Mouse (Mus musculus) urinary bladder, postnatal 25 days (tissue): Measurements from ENCODE around the gene Pld3.

ENCODE experiments used
- DNase-seq: peaks from one replicate; pipeline ENCODE4 v3.0.0; 2022; ENCODE audit warnings: low spot score

Gene Pld3

DNA sequence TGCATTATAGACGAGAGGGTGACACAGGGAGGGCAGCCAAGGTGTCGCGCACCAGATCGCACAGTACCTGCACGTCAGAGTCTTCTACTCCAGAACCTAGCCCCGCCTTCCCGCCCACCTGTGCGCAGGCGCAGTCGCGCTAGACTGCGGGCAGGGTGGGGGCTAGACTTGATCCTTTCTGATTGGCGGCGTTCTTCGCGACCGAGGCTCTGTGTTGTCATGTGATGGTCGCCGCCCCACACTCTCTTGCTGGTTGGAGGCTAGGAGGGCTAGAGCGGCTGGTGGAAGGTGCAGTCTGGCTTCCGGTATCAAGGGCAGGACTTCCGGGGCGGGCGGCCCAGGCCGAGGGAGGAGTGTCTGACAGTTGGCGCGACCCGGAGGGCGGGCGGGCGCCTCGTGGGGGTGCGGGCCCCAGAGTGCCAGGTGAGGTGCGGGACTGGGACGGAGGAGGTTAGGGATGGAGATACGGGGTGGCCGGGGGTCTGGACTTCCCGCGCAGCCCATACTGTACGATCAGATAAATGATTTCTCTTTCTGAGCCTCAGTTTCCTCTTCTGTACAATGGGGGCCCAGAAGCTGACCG lies at the start of gene Pld3, which contains the start of gene 2310022A10Rik:
TSS of gene Pld3 (minus strand) at position 288 of the 583 bp plus-strand sequence.
TSS of gene 2310022A10Rik (plus strand) at position 303 of the 583 bp plus-strand sequence.
- peak; percentile 89 for DNase-seq

DNA sequence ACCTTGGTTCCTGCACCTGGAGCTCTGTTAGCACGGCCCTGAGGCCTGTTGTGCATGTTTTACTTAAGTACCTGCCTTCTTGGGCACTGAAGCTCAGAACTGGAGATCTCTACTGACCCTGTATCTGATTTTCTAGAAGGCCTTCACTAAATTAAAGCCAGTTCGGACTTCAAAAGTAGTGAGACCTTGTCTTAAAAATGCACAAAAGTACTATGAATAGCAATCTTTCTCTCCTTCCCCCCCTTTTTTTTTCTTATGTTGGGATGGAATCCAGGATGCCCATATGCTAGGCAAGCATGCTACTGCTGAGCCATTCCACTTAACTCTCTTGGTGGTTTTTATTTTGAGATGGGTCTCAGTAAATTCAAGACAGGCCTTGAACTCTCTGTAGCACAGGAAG lies 49.1 kb upstream of the Pld3 start:
- no peak for DNase-seq

DNA sequence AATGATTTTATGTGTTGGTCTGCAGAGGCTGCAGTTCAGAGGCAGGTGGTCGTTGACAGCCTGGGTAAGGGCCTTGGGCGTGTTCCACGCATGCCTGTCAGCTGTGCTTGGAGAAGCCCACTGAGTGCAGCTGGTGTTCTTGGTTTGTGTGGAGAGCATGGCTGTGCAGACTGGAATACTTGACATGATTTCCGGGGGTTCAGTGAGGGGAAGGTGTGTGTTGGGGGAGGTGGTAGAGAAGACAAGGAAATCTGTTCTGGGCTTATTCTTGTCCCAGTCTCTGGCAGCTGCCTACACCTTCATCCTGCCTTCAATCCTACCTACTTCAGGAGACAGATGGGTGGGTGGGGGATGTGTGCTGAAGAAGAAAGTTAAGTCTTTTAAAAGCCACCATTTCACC lies 48.6 kb upstream of the Pld3 start:
- no peak for DNase-seq

DNA sequence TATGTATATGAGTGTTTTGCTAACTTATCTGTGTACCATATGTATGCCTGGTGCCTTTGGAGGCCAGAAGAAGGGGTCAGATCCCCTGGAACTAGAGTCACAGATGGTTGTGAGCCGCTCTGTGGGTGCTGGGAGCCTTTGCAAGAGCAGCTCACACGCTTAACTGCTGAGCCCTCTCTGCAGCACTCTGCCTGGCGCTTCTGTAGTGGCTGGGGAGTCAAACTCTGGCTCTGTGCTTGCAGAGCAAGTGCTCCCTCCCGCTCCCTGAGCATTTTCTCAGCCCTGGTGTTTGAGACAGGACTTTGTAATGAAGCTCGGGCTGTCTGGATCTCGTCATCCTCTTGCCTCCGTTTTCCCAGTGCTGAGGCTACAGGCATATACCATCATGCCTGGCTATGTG lies 45.0 kb upstream of the Pld3 start:
- no peak for DNase-seq

DNA sequence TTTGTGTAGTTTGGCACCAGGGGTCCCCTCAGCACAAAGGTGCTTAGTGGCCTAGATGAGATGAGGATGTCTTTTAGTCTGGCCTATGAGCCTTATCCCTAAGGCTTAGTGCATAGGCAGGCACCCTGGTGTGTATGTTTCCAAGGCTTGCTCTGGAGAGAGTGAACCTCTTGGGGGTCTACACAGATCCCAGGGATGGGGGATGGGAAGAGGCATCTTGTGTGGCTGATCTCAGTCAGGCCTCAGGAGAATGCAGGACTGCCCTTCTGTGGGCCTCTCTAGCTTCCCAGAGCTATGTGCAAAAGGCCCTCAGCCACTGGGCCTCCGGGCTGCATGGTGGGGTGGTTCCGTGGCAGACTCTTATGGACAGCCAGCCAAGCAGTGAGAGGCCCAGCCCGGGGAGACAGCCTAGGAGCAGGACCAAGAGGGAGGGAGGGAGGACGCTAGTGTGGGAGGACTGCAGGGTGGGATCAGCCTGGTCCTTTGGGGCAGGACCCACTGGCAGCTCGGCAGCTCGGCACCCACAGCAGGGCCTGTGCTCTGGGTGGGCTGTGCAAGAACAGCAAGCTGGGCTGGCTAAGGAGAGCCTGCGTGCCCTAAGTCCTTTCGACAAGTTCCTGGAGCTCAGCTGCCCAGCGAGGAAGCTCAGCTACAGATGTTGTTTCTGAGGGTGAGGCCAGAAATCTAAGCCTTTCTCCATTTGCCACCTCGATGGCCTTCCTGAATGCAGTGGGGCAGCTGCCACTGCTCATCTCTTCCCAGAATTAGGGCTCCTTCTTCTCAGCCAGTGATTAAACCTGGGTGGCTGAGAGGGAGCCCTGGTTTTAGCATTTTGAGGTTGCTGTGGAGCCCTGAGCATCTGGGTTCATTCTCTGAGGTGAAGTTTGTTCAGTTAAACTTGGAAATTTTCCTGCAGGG lies 43.8 kb upstream of the Pld3 start:
- DNase-seq: peak; percentile 40

- no peak for DNase-seq
These were observed 40.1 kb upstream of the Pld3 start for GRCm38 (mm10) chr7:27592934-27593645.

GRCm38 (mm10) chr7:27592217-27592929 lies 39.4 kb upstream of the Pld3 start:
- no peak for DNase-seq

GRCm38 (mm10) chr7:27591266-27592216 lies 38.5 kb upstream of the Pld3 start, which contains the start of gene Akt2:
TSS of gene Akt2 (plus strand) at chr7:27591552.
- DNase-seq: peak; percentile 76

GRCm38 (mm10) chr7:27590566-27591213 lies 37.7 kb upstream of the Pld3 start:
- no peak for DNase-seq

DNA sequence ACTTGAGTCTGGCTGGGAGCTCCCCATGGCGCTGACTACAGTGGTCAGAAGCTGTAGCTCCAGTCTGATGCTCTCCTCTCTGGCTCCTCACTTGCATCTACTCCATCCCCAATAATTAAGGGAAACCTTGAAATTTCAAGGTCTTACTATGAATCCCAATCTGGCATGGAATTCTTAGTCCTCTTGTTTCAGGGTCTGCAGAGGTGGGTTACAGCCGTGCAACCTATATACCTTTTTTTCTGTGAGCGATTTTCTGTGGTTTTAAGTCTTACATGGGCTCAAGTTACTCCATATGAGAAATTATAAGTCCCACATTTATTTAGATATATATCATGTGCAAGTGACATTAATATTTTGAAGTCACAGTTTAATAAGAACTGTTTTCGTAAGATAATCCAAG lies 37.1 kb upstream of the Pld3 start:
- no peak for DNase-seq

GRCm38 (mm10) chr7:27587741-27588140 lies 34.7 kb upstream of the Pld3 start:
- DNase-seq: no peak

- DNase-seq: no peak
These were observed 33.8 kb upstream of the Pld3 start for GRCm38 (mm10) chr7:27586861-27587260.

DNA sequence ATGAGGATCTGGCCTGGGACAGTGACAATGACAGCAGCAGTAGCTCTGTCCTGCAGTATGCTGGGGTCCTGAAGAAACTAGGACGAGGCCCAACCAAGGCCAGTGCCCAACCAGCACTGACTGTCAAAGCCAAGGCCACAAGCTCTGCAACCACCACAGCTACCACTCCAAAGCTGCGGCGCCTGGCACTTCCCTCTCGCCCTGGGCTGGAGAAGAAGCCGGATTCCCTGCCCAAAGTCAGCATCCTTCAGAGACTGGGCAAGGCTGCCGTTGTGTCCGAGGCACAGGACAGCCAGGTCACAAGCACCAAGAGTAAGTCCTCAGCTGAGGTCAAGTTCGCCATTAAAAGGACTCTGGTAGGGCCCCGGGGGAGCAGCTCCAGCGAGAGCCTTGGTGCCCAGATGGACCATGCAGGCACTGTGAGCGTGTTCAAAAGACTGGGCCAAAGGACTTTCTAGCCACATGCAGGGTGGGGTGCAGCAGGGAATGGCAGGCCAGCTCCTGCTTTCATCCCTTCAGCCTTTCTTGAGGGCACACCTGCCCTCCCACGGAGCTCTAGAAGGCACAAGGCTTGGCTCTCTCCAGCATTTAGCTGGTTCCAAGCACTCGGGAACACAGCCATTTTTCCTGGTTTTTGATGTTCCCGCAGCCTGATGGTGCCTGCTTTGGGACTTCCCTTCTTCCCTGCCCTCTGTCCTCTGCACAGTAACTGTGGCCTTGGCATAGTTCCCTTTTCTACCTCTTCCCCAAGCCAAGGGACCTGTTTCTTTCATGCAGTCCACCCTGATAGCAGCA lies 27.6 kb upstream of the Pld3 start:
- no peak for DNase-seq

- DNase-seq: no peak
These were observed 25.4 kb upstream of the Pld3 start for GRCm38 (mm10) chr7:27578465-27578864.

GRCm38 (mm10) chr7:27577589-27577988 lies 24.6 kb upstream of the Pld3 start:
- no peak for DNase-seq

DNA sequence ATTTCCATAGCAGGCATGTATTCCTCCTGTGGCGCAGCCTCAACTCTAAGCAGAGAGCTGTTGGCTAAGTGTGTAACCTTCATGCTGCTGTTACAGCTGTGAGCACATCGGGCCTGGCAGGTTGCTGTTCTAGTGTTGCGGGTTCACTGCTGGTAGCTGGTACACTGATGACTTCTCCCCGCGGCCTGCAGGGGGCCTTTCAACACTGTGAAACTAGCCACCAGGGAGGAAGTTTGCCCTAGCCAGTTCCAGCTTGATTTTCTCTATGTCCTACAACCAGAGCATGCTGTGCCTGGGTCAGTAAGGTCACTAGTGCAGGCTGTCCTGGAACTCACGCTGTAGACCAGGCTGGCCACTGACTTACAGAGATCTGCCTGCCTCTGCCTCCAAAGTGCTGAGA lies 23.9 kb upstream of the Pld3 start:
- no peak for DNase-seq

DNA sequence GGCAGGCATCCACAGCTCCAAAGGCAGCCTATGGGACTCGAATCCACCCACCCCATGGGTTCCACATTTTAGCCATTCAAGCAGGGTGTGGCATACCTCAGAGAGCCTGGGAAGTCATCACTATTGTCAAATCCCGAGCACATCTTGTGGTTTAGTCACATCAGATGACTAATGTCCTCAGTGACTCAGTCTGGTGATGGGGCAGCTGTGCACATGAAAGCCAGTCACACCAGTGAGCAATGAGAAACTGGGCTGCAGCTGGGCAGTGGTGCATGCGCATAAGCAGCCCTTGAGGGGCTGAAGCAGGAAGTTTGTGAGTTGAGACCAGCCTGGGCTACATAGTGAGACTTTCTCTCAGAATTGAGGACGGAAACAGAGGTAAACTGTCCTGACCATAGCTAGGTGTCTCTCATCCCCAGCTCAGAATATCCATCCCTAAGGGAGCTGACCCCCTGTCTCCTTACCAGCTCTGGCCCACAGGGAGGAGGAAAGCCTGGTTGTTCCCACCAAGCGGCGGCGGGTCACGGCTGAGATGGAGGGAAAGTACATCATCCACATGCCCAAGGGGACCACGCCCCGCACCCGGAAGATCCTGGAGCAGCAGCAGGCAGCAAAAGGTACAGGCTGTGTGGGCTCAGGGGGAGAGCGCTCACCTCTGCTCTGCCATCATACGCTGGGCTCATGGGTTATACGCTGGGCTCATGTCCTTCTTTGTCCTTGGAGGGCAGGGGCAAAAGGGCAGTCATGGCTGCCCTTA lies 21.3 kb upstream of the Pld3 start:
- no peak for DNase-seq

GRCm38 (mm10) chr7:27572133-27572532 lies 19.1 kb upstream of the Pld3 start:
- DNase-seq: no peak
